Mouse (Mus musculus): ENCODE results near the gene Sp2. TPM values are rescaled to one million over a fixed set of nuclear protein-coding genes. Genes with fewer than 3 reads are reported as not detected.

Sp2 gene
- polyA plus RNA-seq, 1 experiment from 2014 or later, result 13.0 TPM

Other genes with a start within 250 kb of the Sp2 start
- 9.7 and 10.6 TPM in 2 replicates for gene Snx11, start 205.4 kb downstream of the Sp2 start, polyA plus RNA-seq (2015; fragmentation: Nextera tagmentation; extraction: Ambion mirVana)
- gene Cbx1, start 193.8 kb downstream of the Sp2 start, polyA plus RNA-seq (2015; fragmentation: Nextera tagmentation; extraction: Ambion mirVana), result 47.5 and 51.9 TPM in 2 replicates
- 19.2 and 20.2 TPM in 2 replicates for gene Nfe2l1, start 153.0 kb downstream of the Sp2 start, polyA plus RNA-seq (2015; fragmentation: Nextera tagmentation; extraction: Ambion mirVana)
- gene Copz2, start 133.1 kb downstream of the Sp2 start, polyA plus RNA-seq (2015; fragmentation: Nextera tagmentation; extraction: Ambion mirVana), result 19.7 and 20.0 TPM in 2 replicates
- 39.6 and 44.4 TPM in 2 replicates for gene Cdk5rap3, start 66.5 kb downstream of the Sp2 start, polyA plus RNA-seq (2015; fragmentation: Nextera tagmentation; extraction: Ambion mirVana)
- 4.4 and 5.2 TPM in 2 replicates for gene Prr15l, start 54.9 kb downstream of the Sp2 start, polyA plus RNA-seq (2015; fragmentation: Nextera tagmentation; extraction: Ambion mirVana)
- 652 and 660 TPM in 2 replicates for gene Pnpo, start 39.0 kb downstream of the Sp2 start, polyA plus RNA-seq (2015; fragmentation: Nextera tagmentation; extraction: Ambion mirVana)
- gene Sp6, start 30.4 kb upstream of the Sp2 start, polyA plus RNA-seq (2015; fragmentation: Nextera tagmentation; extraction: Ambion mirVana), result 0.05 and 0.08 TPM in 2 replicates
- gene Scrn2, start 47.0 kb upstream of the Sp2 start, polyA plus RNA-seq (2015; fragmentation: Nextera tagmentation; extraction: Ambion mirVana), result 10.0 and 11.2 TPM in 2 replicates
- gene Lrrc46, start 58.4 kb upstream of the Sp2 start, polyA plus RNA-seq (2015; fragmentation: Nextera tagmentation; extraction: Ambion mirVana), result 0.29 and 0.38 TPM in 2 replicates
- 45.7 and 51.4 TPM in 2 replicates for gene Mrpl10, start 58.6 kb upstream of the Sp2 start, polyA plus RNA-seq (2015; fragmentation: Nextera tagmentation; extraction: Ambion mirVana)
- 2.3 and 2.7 TPM in 2 replicates for gene Osbpl7, start 67.7 kb upstream of the Sp2 start, polyA plus RNA-seq (2015; fragmentation: Nextera tagmentation; extraction: Ambion mirVana)
- not detected in 2 replicates for gene Tbx21, start 132.4 kb upstream of the Sp2 start, polyA plus RNA-seq (2015; fragmentation: Nextera tagmentation; extraction: Ambion mirVana)
- gene Tbkbp1, start 168.5 kb upstream of the Sp2 start, polyA plus RNA-seq (2015; fragmentation: Nextera tagmentation; extraction: Ambion mirVana), result 1.0 and 1.1 TPM in 2 replicates
- 29.2 and 30.8 TPM in 2 replicates for gene Kpnb1, start 204.9 kb upstream of the Sp2 start, polyA plus RNA-seq (2015; fragmentation: Nextera tagmentation; extraction: Ambion mirVana)

All from liver, embryonic 13.5 days (tissue).